Mouse (Mus musculus) bone marrow macrophage, adult 2 months (primary cell): Measurements from ENCODE around the gene Cdc6.

Source experiments
- CTCF ChIP-seq: IDR thresholded peaks from 2 replicates; pipeline ENCODE4 v1.5.1; 2012; ENCODE audit warnings: low read depth, mild to moderate bottlenecking, low read length, moderate library complexity
- POLR2A ChIP-seq: IDR thresholded peaks from 2 replicates; pipeline ENCODE4 v1.6.1; 2012; ENCODE audit warnings: mild to moderate bottlenecking, low read depth, low read length, borderline replicate concordance

DNA sequence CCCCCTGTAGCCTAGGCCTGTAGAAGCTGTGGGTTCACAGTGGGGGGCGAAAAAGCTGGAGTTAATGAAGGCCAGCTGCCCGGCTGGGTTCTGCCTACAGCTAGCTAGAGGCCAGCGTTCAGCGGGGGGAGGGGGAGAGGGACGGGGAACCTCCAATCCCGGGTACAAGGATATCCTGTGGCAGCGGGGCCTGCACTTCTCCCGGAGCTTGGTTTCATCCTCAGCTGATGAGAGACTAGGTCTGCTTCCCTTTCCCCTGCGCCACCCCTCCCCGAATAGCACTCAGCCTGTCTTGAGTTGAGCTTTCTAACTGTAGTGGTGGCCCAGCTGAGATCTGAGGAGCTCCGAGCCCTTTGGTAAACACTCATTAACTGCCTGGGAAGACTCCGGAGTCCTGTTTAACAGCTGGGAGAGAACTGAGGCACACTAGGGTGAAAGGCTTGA is 18.3 kb downstream of the Cdc6 start:
- TF ChIP-seq POLR2A (no peak), CTCF (no peak)
